8 mouse cellular contexts compared by ENCODE assay signal in the genomic region with DNA sequence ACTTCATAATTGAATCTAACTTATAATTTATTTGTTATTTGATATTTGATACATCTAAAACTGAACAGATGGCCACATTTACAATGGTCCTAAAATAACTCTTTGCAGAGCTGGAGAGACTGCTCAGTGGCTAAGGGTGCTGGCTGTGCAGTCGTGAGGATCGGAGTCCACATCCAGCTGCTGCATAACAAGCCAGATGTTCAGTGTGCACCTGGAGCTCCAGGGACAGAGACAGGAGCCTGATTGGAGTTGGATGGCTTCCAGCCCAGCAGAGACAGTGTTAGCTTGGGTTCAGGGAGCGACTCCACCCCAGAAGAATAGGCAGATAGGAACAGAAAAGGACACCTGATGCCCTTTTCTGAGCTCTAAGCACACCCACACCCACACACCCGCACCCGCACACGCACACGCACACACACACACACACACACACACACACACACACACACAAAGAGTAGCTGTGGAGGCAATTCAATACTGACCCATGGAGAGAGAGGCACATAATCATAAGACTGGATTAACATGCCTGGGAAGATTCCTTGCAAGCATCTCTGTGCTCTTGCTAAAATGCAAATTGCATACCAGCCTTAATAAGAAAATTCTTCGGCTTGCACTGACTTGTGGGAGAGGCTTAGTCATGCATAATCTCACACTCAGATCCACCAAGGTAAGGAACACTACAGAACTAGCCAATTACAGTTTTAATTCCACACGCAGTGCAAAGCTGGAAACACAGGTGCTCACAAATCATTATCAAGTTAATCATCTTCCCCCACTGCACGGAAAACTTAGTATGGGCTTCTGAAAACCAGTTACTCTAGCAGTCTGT. TPM values are rescaled to one million over a fixed set of nuclear protein-coding genes. Genes with fewer than 3 reads are reported as not detected.
DNase-seq lines count a peak whose midpoint lies in the region; ATAC-seq and TF ChIP-seq lines count a peak whose summit lies in the region.

No protein-coding gene starts in this region.

- H3K4me1 ChIP-seq in heart, embryonic 14.5 days (ENCODE audit: control insufficient read depth in 2 of 2, insufficient read depth in 2 of 2, low read length in 2 of 2), result peaks cover 10 to 24% of the 10 kb centered on the region in 2 experiments
- peaks cover 7% of the 10 kb centered on the region; the same call in 1 of the 2 replicates for H3K4me1 ChIP-seq in intestine, embryonic 15.5 days (replicated peaks)
- peaks cover 7% of the 10 kb centered on the region; the same call in 1 of the 2 replicates for H3K4me1 ChIP-seq in limb, embryonic 14.5 days (ENCODE audit: control insufficient read depth, insufficient read depth, low read length)

- H3K4me3 ChIP-seq in heart, embryonic 14.5 days (ENCODE audit: control insufficient read depth in 1 of 2, insufficient read depth in 1 of 2, low read depth in 1 of 2, low read length in 2 of 2), result no peak overlapping the region
- H3K4me3 ChIP-seq in intestine, embryonic 15.5 days (replicated peaks), result no peak overlapping the region
- no peak overlapping the region for H3K4me3 ChIP-seq in limb, embryonic 14.5 days (replicated peaks; ENCODE audit: low read length)

- 68% methylated on average over 10 of the region's 10 CpGs for WGBS in heart, embryonic 14.5 days
- WGBS in intestine, embryonic 15.5 days, result 54% methylated on average over 10 of the region's 10 CpGs
- WGBS in limb, embryonic 14.5 days, result 47% methylated on average over 10 of the region's 10 CpGs

- ATAC-seq in heart, embryonic 14.5 days (ENCODE audit: insufficient number of reproducible peaks, insufficient read depth, low FRiP score, low read depth), result no peak
- peak; percentile 88 for ATAC-seq in intestine, embryonic 15.5 days
- peak; percentile 67; the same call in 1 of the 2 replicates for ATAC-seq in limb, embryonic 14.5 days (ENCODE audit: low FRiP score, low read depth)
- no peak for ATAC-seq in megakaryocyte progenitor cell, adult 5-6 weeks (replicated peaks; ENCODE audit: poor library complexity)

- no peak overlapping the region for H3K4me2 ChIP-seq in heart, embryonic 14.5 days (ENCODE audit: low read length)
- H3K4me2 ChIP-seq in intestine, embryonic 15.5 days (replicated peaks), result peak overlapping the region; percentile 23; the same call in 1 of the 2 replicates
- H3K4me2 ChIP-seq in limb, embryonic 14.5 days (replicated peaks; ENCODE audit: low read depth, low read length, severe bottlenecking), result no peak overlapping the region

- H3K9ac ChIP-seq in heart, embryonic 14.5 days (ENCODE audit: low read length), result no peak overlapping the region
- no peak overlapping the region for H3K9ac ChIP-seq in intestine, embryonic 15.5 days
- no peak overlapping the region for H3K9ac ChIP-seq in limb, embryonic 14.5 days (ENCODE audit: low read depth, low read length, severe bottlenecking)

- H3K27ac ChIP-seq in heart, embryonic 14.5 days (replicated peaks in 1 of 2; ENCODE audit: control insufficient read depth in 1 of 2, insufficient read depth in 1 of 2, low read depth in 2 of 2, low read length in 2 of 2), result peak overlapping the region; percentile 4 to 42; a peak in 2 of 4 replicates
- peak overlapping the region; percentile 66 for H3K27ac ChIP-seq in intestine, embryonic 15.5 days
- H3K27ac ChIP-seq in limb, embryonic 14.5 days (replicated peaks; ENCODE audit: low read depth, low read length), result no peak overlapping the region

- H3K36me3 ChIP-seq in heart, embryonic 14.5 days (ENCODE audit: control insufficient read depth, insufficient read depth, low read length), result no peaks in the 10 kb centered on the region
- no peaks in the 10 kb centered on the region for H3K36me3 ChIP-seq in intestine, embryonic 15.5 days
- no peaks in the 10 kb centered on the region for H3K36me3 ChIP-seq in limb, embryonic 14.5 days (ENCODE audit: control insufficient read depth, insufficient read depth, low read length)

- no peaks in the 10 kb centered on the region for H3K9me3 ChIP-seq in heart, embryonic 14.5 days (ENCODE audit: control insufficient read depth, low read length)
- H3K9me3 ChIP-seq in intestine, embryonic 15.5 days, result no peaks in the 10 kb centered on the region
- H3K9me3 ChIP-seq in limb, embryonic 14.5 days (ENCODE audit: control insufficient read depth, low read length), result no peaks in the 10 kb centered on the region

- no peak for DNase-seq in heart, adult 18-20 months
- peak; percentile 7 for DNase-seq in Muller cell, postnatal 12 days (ENCODE audit: inconsistent ontology term)
- DNase-seq in limb, embryonic 14.5 days (ENCODE audit: low spot score), result peak; percentile 38
- no peak for DNase-seq in gastrocnemius, adult 18-20 months (ENCODE audit: low spot score)
- no peak for DNase-seq in lung, postnatal 36 days

- no peak for TF ChIP-seq POLR2A in limb, embryonic 14.5 days (IDR thresholded peaks at IDR 0.05; ENCODE audit: borderline replicate concordance, extremely low read depth, insufficient read depth, insufficient read length)

- no peaks in the 10 kb centered on the region for H3K27me3 ChIP-seq in heart, embryonic 14.5 days (ENCODE audit: control insufficient read depth, insufficient read depth, low read length)
- no peaks in the 10 kb centered on the region for H3K27me3 ChIP-seq in intestine, embryonic 15.5 days (replicated peaks)
- H3K27me3 ChIP-seq in limb, embryonic 14.5 days (ENCODE audit: control insufficient read depth, insufficient read depth, low read length), result no peaks in the 10 kb centered on the region

RNA-seq across cellular contexts. Expression of gene Actr3, which starts 47.1 kb away (rescaled TPM):
- polyA plus RNA-seq in heart, embryonic 14.5 days (2014; fragmentation: Nextera tagmentation; extraction: Ambion mirVana), result 304 and 317 TPM in 2 replicates
- total RNA-seq in heart, adult 18-20 months (2021), result 100 to 1,000 TPM; 106 to 107 TPM
- 342 and 356 TPM in 2 replicates for polyA plus RNA-seq in intestine, embryonic 15.5 days (2015; fragmentation: Nextera tagmentation; extraction: Ambion mirVana)
- 88.4 and 109 TPM in 2 replicates for polyA plus RNA-seq in limb, embryonic 14.5 days (2012; rRNA removed)
- 252 and 259 TPM in 2 replicates for polyA plus RNA-seq in limb, embryonic 14.5 days (2014; fragmentation: Nextera tagmentation; extraction: Ambion mirVana)
- total RNA-seq in megakaryocyte progenitor cell, adult 5-6 weeks (2015), result 593 and 655 TPM in 2 replicates
- total RNA-seq in megakaryocyte progenitor cell, adult 5-6 weeks (2017), result 974 and 976 TPM in 2 replicates
- total RNA-seq in gastrocnemius, adult 18-20 months (2021), result 10 to 100 TPM; 40.0 to 50.8 TPM

Comparison
In these comparisons a context has a peak if more than half of its experiments do, and no peak if none do; other contexts are left out.
1. ATAC-seq: peak in intestine, embryonic 15.5 days (single experiment) and limb, embryonic 14.5 days (single experiment); none in heart, embryonic 14.5 days (single experiment) and megakaryocyte progenitor cell, adult 5-6 weeks (single experiment).
2. DNase-seq: peak in Muller cell, postnatal 12 days (single experiment) and limb, embryonic 14.5 days (single experiment); none in heart, adult 18-20 months (0 of 2), gastrocnemius, adult 18-20 months (single experiment) and lung, postnatal 36 days (single experiment).
3. RNA of gene Actr3, which starts 47.1 kb away (total RNA-seq): 593 to 976 TPM in megakaryocyte progenitor cell, adult 5-6 weeks; 106 to 107 TPM in heart, adult 18-20 months and 40.0 to 50.8 TPM in gastrocnemius, adult 18-20 months; every median in the first group is over 4 times any median in the second.